Mouse (Mus musculus) C2C12 (cell line): Measurements from ENCODE around the gene Flot2. TPM values are rescaled to one million over a fixed set of nuclear protein-coding genes. Genes with fewer than 3 reads are reported as not detected.

Source experiments
- H3K27me3 ChIP-seq: one replicate; pipeline ENCODE4 v1.6.1; 2011; ENCODE audit not compliant: control insufficient read depth, insufficient read depth, insufficient read length
- H3K36me3 ChIP-seq: one replicate; pipeline ENCODE4 v1.6.1; 2011; ENCODE audit not compliant: control insufficient read depth, insufficient read depth
- H3K4me3 ChIP-seq: one replicate; pipeline ENCODE4 v1.5.1; 2011; ENCODE audit warnings: mild to moderate bottlenecking, control low read depth; ENCODE audit not compliant: poor library complexity, insufficient read depth, severe bottlenecking
- H3K79me2 ChIP-seq: one replicate; pipeline ENCODE4 v1.6.1; 2011; ENCODE audit not compliant: control insufficient read depth, insufficient read depth
- H3K79me3 ChIP-seq: one replicate; pipeline ENCODE4 v1.6.1; 2011; ENCODE audit warnings: low read depth, control low read depth
- H3ac ChIP-seq: one replicate; pipeline ENCODE3; 2011; ENCODE audit warnings: low read depth; ENCODE audit not compliant: control insufficient read depth, insufficient read length
- CEBPB ChIP-seq: IDR thresholded peaks from one replicate; pipeline ENCODE4 v1.6.1; 2011; ENCODE audit warnings: low read depth, mild to moderate bottlenecking, control low read depth, moderate library complexity
- CTCF ChIP-seq: IDR thresholded peaks from one replicate; pipeline ENCODE4 v1.5.1; 2011; ENCODE audit not compliant: control insufficient read depth, insufficient read depth, insufficient read length
- FOSL1 ChIP-seq: IDR thresholded peaks from one replicate; pipeline ENCODE4 v1.8.0; 2011; ENCODE audit warnings: mild to moderate bottlenecking, low read length; ENCODE audit not compliant: poor library complexity, insufficient read depth, severe bottlenecking
- MAX ChIP-seq: IDR thresholded peaks from one replicate; pipeline ENCODE4 v1.6.1; 2011; ENCODE audit warnings: mild to moderate bottlenecking, control low read depth
- MYOD1 ChIP-seq: IDR thresholded peaks from one replicate; pipeline ENCODE4 v1.6.1; 2011; ENCODE audit warnings: low read depth; ENCODE audit not compliant: control insufficient read depth, insufficient read length
- MYOG ChIP-seq: IDR thresholded peaks from one replicate; pipeline ENCODE4 v1.6.1; 2011; ENCODE audit not compliant: control insufficient read depth, insufficient read length; ENCODE audit errors: extremely low read depth
- USF1 ChIP-seq: IDR thresholded peaks from one replicate; pipeline ENCODE4 v1.6.1; 2011; ENCODE audit warnings: low read depth, mild to moderate bottlenecking, control low read depth, moderate library complexity
- polyA plus RNA-seq: library from polyadenylated mRNA; unstranded; fragments of >200 nt; fragmentation: generic; extraction: Trizol; gene quantifications from one replicate; pipeline ENCODE4 v1.2.1, GENCODE M21; 2012; ENCODE audit warnings: missing spikeins

Gene Flot2
- polyA plus RNA-seq, 1 experiment, result 72.0 TPM

DNA sequence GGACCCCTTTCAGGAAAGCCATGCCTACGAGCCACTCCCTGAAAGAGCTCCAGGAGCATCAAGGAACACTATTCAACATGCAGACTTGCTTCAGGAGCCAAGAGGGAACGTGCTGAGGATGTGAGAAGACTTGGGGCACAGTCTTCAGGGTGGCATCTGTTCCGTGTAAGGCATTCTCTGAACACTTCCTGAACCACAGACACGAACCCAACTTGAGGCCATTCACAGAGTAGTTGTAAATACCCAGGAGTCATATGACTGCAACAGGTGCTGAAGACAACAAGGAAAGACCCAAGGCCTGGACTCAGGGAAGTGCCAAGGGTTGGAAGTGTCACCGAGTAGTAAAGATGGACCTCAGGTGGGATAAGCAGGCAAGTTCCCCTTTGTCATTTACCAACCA lies 29.8 kb downstream of the Flot2 start:
- peaks cover 2% of the 10 kb centered on the region for H3K36me3 ChIP-seq
- no peak overlapping the region for H3ac ChIP-seq
- no peaks in the 10 kb centered on the region for H3K79me2 ChIP-seq
- H3K4me3 ChIP-seq, result no peak overlapping the region
- TF ChIP-seq USF1 (no peak), MYOD1 (no peak), MYOG (no peak), CTCF (no peak), MAX (no peak), CEBPB (no peak)
- no peaks in the 10 kb centered on the region for H3K79me3 ChIP-seq
- no peaks in the 10 kb centered on the region for H3K27me3 ChIP-seq

DNA sequence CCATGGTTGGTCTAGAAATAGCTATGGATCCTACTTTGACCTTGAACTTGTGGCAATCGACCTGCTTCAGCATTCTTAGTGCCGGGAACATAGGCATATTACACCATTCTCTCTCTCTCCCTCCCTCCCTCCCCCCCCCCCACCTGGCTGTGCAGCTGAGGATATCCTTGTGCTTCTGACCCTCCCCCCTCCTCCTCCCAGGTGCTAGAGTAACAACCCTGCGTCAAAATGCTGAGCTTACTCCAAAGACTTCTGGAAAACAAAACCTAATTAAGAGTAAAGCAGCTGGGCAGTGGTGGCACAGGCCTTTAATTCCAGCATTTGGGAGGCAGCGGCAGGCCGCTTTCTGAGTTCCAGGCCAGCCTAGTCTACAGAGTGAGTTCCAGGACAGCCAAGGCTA lies 31.4 kb downstream of the Flot2 start:
- TF ChIP-seq MYOG, result no peak
- no peak for TF ChIP-seq MYOD1
- no peaks in the 10 kb centered on the region for H3K79me2 ChIP-seq
- no peaks in the 10 kb centered on the region for H3K79me3 ChIP-seq
- H3K27me3 ChIP-seq, result no peaks in the 10 kb centered on the region
- peaks cover 15% of the 10 kb centered on the region for H3K36me3 ChIP-seq
- H3ac ChIP-seq, result no peak overlapping the region
- H3K4me3 ChIP-seq, result no peak overlapping the region

DNA sequence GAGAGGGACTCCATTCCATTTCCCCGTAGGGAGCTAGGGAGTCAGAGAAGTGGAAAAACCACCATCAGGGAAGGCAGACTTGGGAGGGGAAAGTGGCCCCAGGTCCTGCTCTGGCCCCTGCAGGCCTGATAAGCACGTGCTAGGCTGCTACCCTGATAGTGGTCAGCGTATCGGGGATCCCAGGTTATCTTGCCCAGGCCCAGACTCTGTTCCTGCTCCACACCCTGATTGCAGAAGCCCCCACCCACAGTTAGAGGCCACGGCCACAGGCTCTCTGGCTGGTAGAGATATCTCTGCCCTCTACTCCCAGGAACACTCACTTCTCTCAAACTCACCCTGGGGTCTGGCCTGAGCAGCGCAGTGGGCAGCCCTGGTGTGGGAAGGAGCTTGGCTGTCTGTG lies 31.9 kb downstream of the Flot2 start:
- Histone ChIP-seq H3ac (no peak overlapping the region), H3K79me3 (no peaks in the 10 kb centered on the region), H3K27me3 (no peaks in the 10 kb centered on the region), H3K79me2 (no peaks in the 10 kb centered on the region), H3K4me3 (no peak overlapping the region), H3K36me3 (peaks cover 20% of the 10 kb centered on the region)
- TF ChIP-seq MAX, result no peak
- no peak for TF ChIP-seq MYOD1
- no peak for TF ChIP-seq CEBPB
- no peak for TF ChIP-seq MYOG
- no peak for TF ChIP-seq FOSL1
- no peak for TF ChIP-seq USF1

DNA sequence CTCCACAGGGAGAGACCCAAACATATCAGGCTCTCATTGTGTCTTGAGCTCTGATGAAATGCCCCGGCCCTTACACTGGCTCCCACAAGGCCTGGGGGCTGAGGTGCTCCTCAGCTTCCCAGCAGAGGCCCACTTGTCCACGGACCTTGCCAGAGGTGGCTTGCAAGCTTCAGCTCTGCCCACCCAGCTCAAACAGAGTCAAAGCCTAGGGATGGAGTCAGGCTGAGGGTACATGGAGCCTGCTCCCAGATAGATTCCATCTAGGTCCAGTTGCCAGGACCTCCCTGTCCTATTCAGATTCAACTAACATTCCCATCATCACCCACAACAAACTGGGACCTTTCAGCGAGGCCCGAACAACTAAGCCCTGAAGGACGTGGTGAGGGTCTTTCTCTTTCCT lies 34.2 kb downstream of the Flot2 start:
- TF ChIP-seq CTCF, result no peak
- H3K4me3 ChIP-seq, result no peak overlapping the region
- no peaks in the 10 kb centered on the region for H3K27me3 ChIP-seq
- no peaks in the 10 kb centered on the region for H3K79me3 ChIP-seq
- H3K36me3 ChIP-seq, result peaks cover 43% of the 10 kb centered on the region
- H3K79me2 ChIP-seq, result no peaks in the 10 kb centered on the region
- H3ac ChIP-seq, result no peak overlapping the region

DNA sequence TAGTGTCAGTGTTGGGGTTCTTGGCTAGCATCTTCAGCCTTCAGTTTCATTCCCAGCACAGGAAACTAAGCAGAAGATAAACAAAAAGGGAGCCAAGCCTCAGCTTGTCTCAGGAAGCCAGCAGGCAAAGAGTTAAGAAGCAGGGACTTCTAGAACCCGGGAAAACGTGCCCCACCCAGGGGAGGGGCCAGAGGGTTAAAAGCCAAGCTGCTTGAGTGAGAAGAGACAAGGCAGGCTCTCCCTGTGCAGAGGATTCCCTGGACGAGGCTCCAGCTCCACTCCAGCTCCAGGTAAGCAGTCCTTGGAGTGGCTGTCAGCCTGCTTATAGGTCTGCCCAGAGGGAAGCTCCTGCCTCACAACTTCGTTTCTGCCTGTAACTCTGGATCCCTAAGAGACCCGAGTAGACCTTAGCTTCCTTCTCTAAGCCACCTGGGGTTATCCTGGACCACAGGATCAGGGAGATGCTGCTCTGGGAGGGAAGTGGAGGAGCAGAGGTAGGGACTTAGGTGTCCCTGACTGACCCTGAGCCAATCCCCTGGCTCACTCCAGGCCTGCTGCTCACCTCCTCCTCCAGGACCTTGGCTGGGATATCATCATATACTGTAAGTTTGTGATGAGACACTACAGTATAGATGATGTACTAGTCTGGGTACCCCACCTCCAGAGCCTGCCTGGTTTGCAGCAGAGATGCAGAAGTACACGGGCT lies 34.8 kb downstream of the Flot2 start:
- Histone ChIP-seq H3ac (no peak overlapping the region), H3K4me3 (no peak overlapping the region), H3K79me3 (no peaks in the 10 kb centered on the region), H3K27me3 (no peaks in the 10 kb centered on the region), H3K79me2 (no peaks in the 10 kb centered on the region), H3K36me3 (peaks cover 46% of the 10 kb centered on the region)
- TF ChIP-seq FOSL1 (no peak), MYOD1 (no peak), MYOG (no peak), CTCF (no peak), USF1 (no peak), CEBPB (no peak), MAX (no peak)

DNA sequence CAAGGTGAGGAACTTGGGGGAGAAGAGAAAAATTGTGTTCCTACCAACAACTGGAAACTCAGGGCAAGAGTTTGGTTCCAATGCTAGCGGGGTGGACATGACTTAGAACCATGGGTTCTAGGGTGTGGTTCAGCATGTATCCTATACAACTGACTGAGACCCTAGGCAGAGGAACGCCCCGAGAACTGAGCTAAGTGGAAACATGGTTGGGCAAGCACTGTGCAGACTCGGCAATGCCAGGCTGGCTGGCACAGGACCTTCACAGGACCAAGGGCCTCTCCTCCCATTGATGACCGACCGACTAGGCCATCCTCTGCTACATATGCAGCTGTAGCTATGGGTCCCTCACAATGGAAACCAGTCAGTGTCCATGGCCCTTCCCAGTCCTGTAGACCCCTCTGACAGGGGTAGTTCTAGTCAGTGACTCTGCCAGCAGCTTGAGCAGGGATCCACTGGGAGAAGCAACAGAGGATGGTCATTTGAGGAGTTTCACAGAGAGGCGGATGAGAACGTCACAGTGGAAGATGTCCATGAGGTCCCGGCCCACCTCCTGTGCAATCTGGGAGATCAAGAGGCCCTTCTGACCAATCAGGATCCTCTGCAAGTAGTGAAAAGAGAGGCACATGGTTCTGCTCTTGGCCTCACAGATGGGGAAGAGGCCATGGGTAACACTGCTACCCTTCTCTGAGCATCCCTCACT lies 36.0 kb downstream of the Flot2 start:
- Histone ChIP-seq H3K79me3 (no peaks in the 10 kb centered on the region), H3K79me2 (peaks cover under 1% of the 10 kb centered on the region), H3K4me3 (no peak overlapping the region), H3ac (no peak overlapping the region), H3K36me3 (peaks cover 53% of the 10 kb centered on the region), H3K27me3 (no peaks in the 10 kb centered on the region)
- no peak for TF ChIP-seq USF1
- no peak for TF ChIP-seq FOSL1
- no peak for TF ChIP-seq CEBPB
- no peak for TF ChIP-seq MYOG
- no peak for TF ChIP-seq MYOD1
- no peak for TF ChIP-seq MAX
- TF ChIP-seq CTCF, result no peak
